Mouse (Mus musculus): ENCODE data around the gene Slc25a30.

DNA sequence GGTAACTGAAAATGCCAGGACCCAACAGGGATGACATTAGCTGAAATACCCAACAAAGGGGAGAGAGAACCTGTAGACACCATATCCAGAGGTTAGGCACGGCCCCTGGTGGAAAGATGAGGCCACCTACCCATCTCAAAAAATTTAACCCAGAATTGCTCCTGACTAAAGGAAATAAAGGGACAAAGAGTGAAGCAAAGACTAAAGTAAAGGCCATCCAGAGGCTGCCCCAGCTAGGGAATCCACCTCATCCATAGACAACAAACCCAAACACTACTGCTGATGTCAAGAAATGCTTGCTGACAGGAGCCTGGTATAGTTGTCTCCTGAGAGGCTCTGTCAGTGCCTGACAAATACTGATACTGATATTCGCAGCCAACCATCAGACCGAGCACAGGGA is 75.1 kb downstream of the Slc25a30 start:
- TF ChIP-seq POLR2A (IDR thresholded peaks at IDR 0.05; ENCODE audit: low read depth, low read length) (no peak), CTCF (IDR thresholded peaks at IDR 0.05; ENCODE audit: extremely low read depth, insufficient read depth, insufficient read length, insufficient replicate concordance) (no peak)
